Mouse (Mus musculus) lung, adult 2 months (tissue): ENCODE results near the gene Slc35a2.

Experiments
- CTCF ChIP-seq: fragments of 200-500 bp; IDR thresholded peaks from 2 replicates; pipeline ENCODE4 v1.5.1; 2011; ENCODE audit warnings: mild to moderate bottlenecking, low read length, control low read depth; ENCODE audit not compliant: insufficient read depth
- POLR2A ChIP-seq: fragments of 200-500 bp; IDR thresholded peaks from 2 replicates; pipeline ENCODE4 v1.6.1; 2011; ENCODE audit warnings: low read depth, mild to moderate bottlenecking, control low read depth, low read length, borderline replicate concordance; ENCODE audit errors: extremely low read depth

DNA sequence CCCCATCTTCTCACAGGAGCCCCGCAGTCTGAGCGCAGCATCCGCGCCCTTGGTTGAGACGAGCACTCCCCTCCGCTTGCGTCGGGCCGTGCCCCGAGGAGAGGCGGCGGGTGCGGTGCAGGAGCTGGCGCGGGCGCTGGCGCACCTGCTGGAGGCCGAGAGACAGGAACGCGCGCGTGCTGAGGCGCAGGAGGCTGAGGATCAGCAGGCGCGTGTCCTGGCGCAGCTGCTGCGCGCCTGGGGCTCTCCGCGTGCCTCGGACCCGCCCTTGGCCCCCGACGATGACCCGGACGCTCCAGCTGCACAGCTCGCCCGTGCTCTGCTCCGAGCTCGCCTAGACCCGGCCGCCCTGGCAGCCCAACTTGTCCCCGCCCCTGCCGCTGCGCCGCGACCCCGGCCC is 38.2 kb downstream of the Slc35a2 start:
- no peak for TF ChIP-seq CTCF
- no peak for TF ChIP-seq POLR2A
